Mouse (Mus musculus): Measurements from ENCODE around the gene Nmrk2. TPM values are rescaled to one million over a fixed set of nuclear protein-coding genes. Genes with fewer than 3 reads are reported as not detected.

The Nmrk2 gene
- total and polyA plus RNA-seq, 2 experiments: 0.09 TPM; not detected in 1

DNA sequence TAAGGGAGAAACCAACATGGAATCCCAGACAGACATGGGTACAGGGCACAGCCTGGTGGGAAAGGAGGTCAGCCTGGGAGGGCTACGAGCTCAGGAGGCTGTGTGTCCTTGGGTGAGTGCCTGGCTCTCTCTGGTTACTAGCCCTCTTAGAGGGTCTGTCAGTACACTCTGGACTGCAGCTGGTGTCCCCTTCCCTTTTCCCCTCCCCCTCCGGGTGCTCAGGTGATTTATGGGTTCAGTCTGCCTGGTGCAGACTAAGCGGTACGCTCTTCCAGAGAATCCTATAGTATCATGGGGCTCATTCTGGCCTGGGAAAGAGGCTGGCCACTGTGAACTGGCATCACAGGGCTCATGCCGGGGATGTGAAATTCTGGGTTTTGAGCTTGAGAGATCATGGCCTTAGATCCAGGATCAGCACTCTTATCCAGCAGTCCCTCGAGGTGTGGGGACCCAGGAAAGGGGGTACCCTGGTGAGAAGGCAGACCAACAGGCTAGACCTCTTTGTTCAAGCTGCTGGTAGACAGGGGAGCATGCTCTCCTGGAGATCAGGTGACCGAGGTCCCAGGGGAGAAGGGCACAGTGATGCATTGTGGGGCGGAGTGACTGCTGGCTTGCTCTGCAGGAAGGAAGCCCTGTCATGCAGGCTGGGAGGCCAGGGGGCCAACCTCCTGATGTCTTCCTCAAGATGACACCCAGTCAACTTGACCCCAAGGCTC, 40.1 kb downstream of the Nmrk2 start:
- no peak overlapping the region for H3K4me3 ChIP-seq (ENCODE audit: insufficient read depth, low read depth, low read length)
- TF ChIP-seq CTCF (IDR thresholded peaks at IDR 0.05; ENCODE audit: low read depth, low read length): no peak
- no peak for TF ChIP-seq POLR2A (IDR thresholded peaks at IDR 0.05; ENCODE audit: extremely low read depth, insufficient read depth, low read length)
- H3K79me2 ChIP-seq (ENCODE audit: control insufficient read depth, insufficient read depth, low read length): peaks cover 36% of the 10 kb centered on the region
- DNase-seq (ENCODE audit: extremely low read depth, low read depth, low spot score): no peak
- no peaks in the 10 kb centered on the region; the same call in 1 of the 2 replicates for H3K36me3 ChIP-seq (ENCODE audit: control insufficient read depth, insufficient read depth, low read length)
- WGBS: 87% methylated on average over 8 of the region's 8 CpGs
- no peak overlapping the region for H3K27ac ChIP-seq (replicated peaks; ENCODE audit: insufficient read depth, low read depth, low read length)
- H3K9ac ChIP-seq (ENCODE audit: low read depth, low read length): no peak overlapping the region
- peaks cover 5% of the 10 kb centered on the region for H3K4me1 ChIP-seq (ENCODE audit: control insufficient read depth, insufficient read depth, low read length)
- H3K27me3 ChIP-seq (ENCODE audit: control insufficient read depth, insufficient read depth, low read length): no peaks in the 10 kb centered on the region

GRCm38 (mm10) chr10:81154736-81155135, 47.1 kb downstream of the Nmrk2 start:
- 85% methylated on average over 6 of the region's 6 CpGs for WGBS

GRCm38 (mm10) chr10:81154313-81154712, 47.5 kb downstream of the Nmrk2 start:
- 96% methylated on average over 12 of the region's 12 CpGs for WGBS
- no peaks in the 10 kb centered on the region for H3K4me1 ChIP-seq (ENCODE audit: control insufficient read depth, insufficient read depth, low read length)
- H3K27ac ChIP-seq (replicated peaks; ENCODE audit: insufficient read depth, low read depth, low read length): no peak overlapping the region
- no peak overlapping the region for H3K4me3 ChIP-seq (ENCODE audit: insufficient read depth, low read depth, low read length)
- no peak overlapping the region for H3K9ac ChIP-seq (ENCODE audit: low read depth, low read length)
- H3K36me3 ChIP-seq (ENCODE audit: control insufficient read depth, insufficient read depth, low read length): peaks cover 2% of the 10 kb centered on the region; the same call in 1 of the 2 replicates
- H3K79me2 ChIP-seq (ENCODE audit: control insufficient read depth, insufficient read depth, low read length): no peaks in the 10 kb centered on the region; the same call in 1 of the 2 replicates
- DNase-seq (ENCODE audit: extremely low read depth, low read depth, low spot score): no peak
- no peak for TF ChIP-seq POLR2A (IDR thresholded peaks at IDR 0.05; ENCODE audit: extremely low read depth, insufficient read depth, low read length)
- no peak for TF ChIP-seq CTCF (IDR thresholded peaks at IDR 0.05; ENCODE audit: low read depth, low read length)
- H3K27me3 ChIP-seq (ENCODE audit: control insufficient read depth, insufficient read depth, low read length): no peaks in the 10 kb centered on the region

More at GRCm38 (mm10) chr10:81154736-81155135, 47.1 kb downstream of the Nmrk2 start:
- H3K36me3 ChIP-seq (ENCODE audit: control insufficient read depth, insufficient read depth, low read length): peaks cover 2% of the 10 kb centered on the region; the same call in 1 of the 2 replicates
- H3K4me3 ChIP-seq (ENCODE audit: insufficient read depth, low read depth, low read length): no peak overlapping the region
- no peaks in the 10 kb centered on the region for H3K4me1 ChIP-seq (ENCODE audit: control insufficient read depth, insufficient read depth, low read length)
- no peaks in the 10 kb centered on the region; the same call in 1 of the 2 replicates for H3K79me2 ChIP-seq (ENCODE audit: control insufficient read depth, insufficient read depth, low read length)
- H3K9ac ChIP-seq (ENCODE audit: low read depth, low read length): no peak overlapping the region
- H3K27ac ChIP-seq (replicated peaks; ENCODE audit: insufficient read depth, low read depth, low read length): no peak overlapping the region
- TF ChIP-seq POLR2A (IDR thresholded peaks at IDR 0.05; ENCODE audit: extremely low read depth, insufficient read depth, low read length): no peak
- TF ChIP-seq CTCF (IDR thresholded peaks at IDR 0.05; ENCODE audit: low read depth, low read length): no peak
- H3K27me3 ChIP-seq (ENCODE audit: control insufficient read depth, insufficient read depth, low read length): no peaks in the 10 kb centered on the region
- DNase-seq (ENCODE audit: extremely low read depth, low read depth, low spot score): no peak

- Histone ChIP-seq H3K27me3 (ENCODE audit: control insufficient read depth, insufficient read depth, low read length) (no peaks in the 10 kb centered on the region), H3K79me2 (ENCODE audit: control insufficient read depth, insufficient read depth, low read length) (peaks cover 9% of the 10 kb centered on the region; the same call in 1 of the 2 replicates), H3K27ac (replicated peaks; ENCODE audit: insufficient read depth, low read depth, low read length) (no peak overlapping the region), H3K4me3 (ENCODE audit: insufficient read depth, low read depth, low read length) (no peak overlapping the region), H3K4me1 (ENCODE audit: control insufficient read depth, insufficient read depth, low read length) (no peaks in the 10 kb centered on the region), H3K36me3 (ENCODE audit: control insufficient read depth, insufficient read depth, low read length) (peaks cover 11% of the 10 kb centered on the region), H3K9ac (ENCODE audit: low read depth, low read length) (no peak overlapping the region)
- no peak for TF ChIP-seq POLR2A (IDR thresholded peaks at IDR 0.05; ENCODE audit: extremely low read depth, insufficient read depth, low read length)
- no peak for TF ChIP-seq CTCF (IDR thresholded peaks at IDR 0.05; ENCODE audit: low read depth, low read length)
- DNase-seq (ENCODE audit: extremely low read depth, low read depth, low spot score): peak; percentile 44
- 61% methylated on average over 12 of the region's 12 CpGs for WGBS
These were observed 49.2 kb downstream of the Nmrk2 start for GRCm38 (mm10) chr10:81152609-81153008.

- Histone ChIP-seq H3K36me3 (ENCODE audit: control insufficient read depth, insufficient read depth, low read length) (peaks cover 12% of the 10 kb centered on the region), H3K27ac (replicated peaks; ENCODE audit: insufficient read depth, low read depth, low read length) (no peak overlapping the region), H3K27me3 (ENCODE audit: control insufficient read depth, insufficient read depth, low read length) (no peaks in the 10 kb centered on the region), H3K4me1 (ENCODE audit: control insufficient read depth, insufficient read depth, low read length) (no peaks in the 10 kb centered on the region), H3K79me2 (ENCODE audit: control insufficient read depth, insufficient read depth, low read length) (peaks cover 9% of the 10 kb centered on the region; the same call in 1 of the 2 replicates), H3K4me3 (ENCODE audit: insufficient read depth, low read depth, low read length) (no peak overlapping the region), H3K9ac (ENCODE audit: low read depth, low read length) (no peak overlapping the region)
- DNase-seq (ENCODE audit: extremely low read depth, low read depth, low spot score): no peak
- WGBS: 78% methylated on average over 6 of the region's 6 CpGs
- TF ChIP-seq POLR2A (IDR thresholded peaks at IDR 0.05; ENCODE audit: extremely low read depth, insufficient read depth, low read length) (no peak), CTCF (IDR thresholded peaks at IDR 0.05; ENCODE audit: low read depth, low read length) (no peak)
These were observed 50.6 kb downstream of the Nmrk2 start for GRCm38 (mm10) chr10:81151261-81151660.

Other genes starting within 250 kb of the Nmrk2 start
- gene Gng7, start 187.1 kb downstream of the Nmrk2 start, total RNA-seq (2014; rRNA removed): 0.09 and 0.13 TPM in 2 replicates
- 0.65 TPM in 2 replicates for gene Gng7, start 187.1 kb downstream of the Nmrk2 start, polyA plus RNA-seq (2012; rRNA removed)
- gene Diras1, start 176.4 kb downstream of the Nmrk2 start, total RNA-seq (2014; rRNA removed): 0.07 TPM in 1 of 2 replicates, not detected in the other
- not detected in 2 replicates for gene Diras1, start 176.4 kb downstream of the Nmrk2 start, polyA plus RNA-seq (2012; rRNA removed)
- 6.1 and 6.9 TPM in 2 replicates for gene Slc39a3, start 164.6 kb downstream of the Nmrk2 start, total RNA-seq (2014; rRNA removed)
- 13.2 and 14.1 TPM in 2 replicates for gene Slc39a3, start 164.6 kb downstream of the Nmrk2 start, polyA plus RNA-seq (2012; rRNA removed)
- gene Sgta, start 141.9 kb downstream of the Nmrk2 start, total RNA-seq (2014; rRNA removed): 43.9 and 53.8 TPM in 2 replicates
- 136 and 146 TPM in 2 replicates for gene Sgta, start 141.9 kb downstream of the Nmrk2 start, polyA plus RNA-seq (2012; rRNA removed)
- gene Thop1, start 132.0 kb downstream of the Nmrk2 start, total RNA-seq (2014; rRNA removed): 7.4 and 9.3 TPM in 2 replicates
- 12.0 and 13.1 TPM in 2 replicates for gene Thop1, start 132.0 kb downstream of the Nmrk2 start, polyA plus RNA-seq (2012; rRNA removed)
- gene Creb3l3, start 103.2 kb downstream of the Nmrk2 start, total RNA-seq (2014; rRNA removed): 190 and 205 TPM in 2 replicates
- gene Creb3l3, start 103.2 kb downstream of the Nmrk2 start, polyA plus RNA-seq (2012; rRNA removed): 287 and 308 TPM in 2 replicates
- 46.6 and 61.1 TPM in 2 replicates for gene Map2k2, start 96.1 kb downstream of the Nmrk2 start, total RNA-seq (2014; rRNA removed)
- gene Map2k2, start 96.1 kb downstream of the Nmrk2 start, polyA plus RNA-seq (2012; rRNA removed): 192 and 231 TPM in 2 replicates
- gene Zbtb7a, start 66.8 kb downstream of the Nmrk2 start, total RNA-seq (2014; rRNA removed): 10.0 and 14.2 TPM in 2 replicates
- 28.6 and 34.0 TPM in 2 replicates for gene Zbtb7a, start 66.8 kb downstream of the Nmrk2 start, polyA plus RNA-seq (2012; rRNA removed)
- gene Pias4, start 34.1 kb downstream of the Nmrk2 start, total RNA-seq (2014; rRNA removed): 8.9 and 10.1 TPM in 2 replicates
- 17.8 and 22.7 TPM in 2 replicates for gene Pias4, start 34.1 kb downstream of the Nmrk2 start, polyA plus RNA-seq (2012; rRNA removed)
- 812 and 946 TPM in 2 replicates for gene Eef2, start 25.4 kb downstream of the Nmrk2 start, total RNA-seq (2014; rRNA removed)
- gene Eef2, start 25.4 kb downstream of the Nmrk2 start, polyA plus RNA-seq (2012; rRNA removed): 1,151 and 1,204 TPM in 2 replicates
- gene Dapk3, start 19.0 kb downstream of the Nmrk2 start, total RNA-seq (2014; rRNA removed): 14.1 and 16.0 TPM in 2 replicates
- 42.5 and 44.2 TPM in 2 replicates for gene Dapk3, start 19.0 kb downstream of the Nmrk2 start, polyA plus RNA-seq (2012; rRNA removed)
- gene 4930442H23Rik, start 18.2 kb downstream of the Nmrk2 start, total RNA-seq (2014; rRNA removed): not detected in 2 replicates
- not detected in 2 replicates for gene 4930442H23Rik, start 18.2 kb downstream of the Nmrk2 start, polyA plus RNA-seq (2012; rRNA removed)
- gene Atcay, start 28.8 kb upstream of the Nmrk2 start, total RNA-seq (2014; rRNA removed): 0.07 TPM in 1 of 2 replicates, not detected in the other
- not detected in 2 replicates for gene Atcay, start 28.8 kb upstream of the Nmrk2 start, polyA plus RNA-seq (2012; rRNA removed)
- gene Zfr2, start 31.1 kb upstream of the Nmrk2 start, total RNA-seq (2014; rRNA removed): 0.27 and 0.74 TPM in 2 replicates
- gene Zfr2, start 31.1 kb upstream of the Nmrk2 start, polyA plus RNA-seq (2012; rRNA removed): 0.15 and 1.6 TPM in 2 replicates
- 0.60 and 0.65 TPM in 2 replicates for gene Matk, start 50.9 kb upstream of the Nmrk2 start, total RNA-seq (2014; rRNA removed)
- 0.27 and 0.43 TPM in 2 replicates for gene Matk, start 50.9 kb upstream of the Nmrk2 start, polyA plus RNA-seq (2012; rRNA removed)
- 52.1 and 65.9 TPM in 2 replicates for gene Mrpl54, start 64.9 kb upstream of the Nmrk2 start, total RNA-seq (2014; rRNA removed)
- gene Mrpl54, start 64.9 kb upstream of the Nmrk2 start, polyA plus RNA-seq (2012; rRNA removed): 66.6 and 85.9 TPM in 2 replicates
- 30.5 and 44.1 TPM in 2 replicates for gene Apba3, start 64.9 kb upstream of the Nmrk2 start, total RNA-seq (2014; rRNA removed)
- gene Apba3, start 64.9 kb upstream of the Nmrk2 start, polyA plus RNA-seq (2012; rRNA removed): 132 and 143 TPM in 2 replicates
- 7.6 and 7.7 TPM in 2 replicates for gene Tjp3, start 89.5 kb upstream of the Nmrk2 start, total RNA-seq (2014; rRNA removed)
- 24.2 and 32.0 TPM in 2 replicates for gene Tjp3, start 89.5 kb upstream of the Nmrk2 start, polyA plus RNA-seq (2012; rRNA removed)
- 7.4 and 10.0 TPM in 2 replicates for gene Pip5k1c, start 90.9 kb upstream of the Nmrk2 start, total RNA-seq (2014; rRNA removed)
- gene Pip5k1c, start 90.9 kb upstream of the Nmrk2 start, polyA plus RNA-seq (2012; rRNA removed): 25.8 and 30.1 TPM in 2 replicates
- 5.0 and 5.7 TPM in 2 replicates for gene Cactin, start 119.1 kb upstream of the Nmrk2 start, total RNA-seq (2014; rRNA removed)
- gene Cactin, start 119.1 kb upstream of the Nmrk2 start, polyA plus RNA-seq (2012; rRNA removed): 12.8 and 14.1 TPM in 2 replicates
- gene Tbxa2r, start 126.7 kb upstream of the Nmrk2 start, total RNA-seq (2014; rRNA removed): 0.37 and 0.81 TPM in 2 replicates
- gene Tbxa2r, start 126.7 kb upstream of the Nmrk2 start, polyA plus RNA-seq (2012; rRNA removed): 3.8 and 4.0 TPM in 2 replicates
- under 0.01 and 0.27 TPM in 2 replicates for gene Gipc3, start 141.2 kb upstream of the Nmrk2 start, total RNA-seq (2014; rRNA removed)
- 0.51 and 0.57 TPM in 2 replicates for gene Gipc3, start 141.2 kb upstream of the Nmrk2 start, polyA plus RNA-seq (2012; rRNA removed)
- gene Hmg20b, start 148.4 kb upstream of the Nmrk2 start, total RNA-seq (2014; rRNA removed): 9.9 and 10.8 TPM in 2 replicates
- 48.1 and 54.0 TPM in 2 replicates for gene Hmg20b, start 148.4 kb upstream of the Nmrk2 start, polyA plus RNA-seq (2012; rRNA removed)
- gene Mfsd12, start 155.4 kb upstream of the Nmrk2 start, total RNA-seq (2014; rRNA removed): 5.3 and 7.4 TPM in 2 replicates
- gene Mfsd12, start 155.4 kb upstream of the Nmrk2 start, polyA plus RNA-seq (2012; rRNA removed): 12.8 and 13.4 TPM in 2 replicates
- gene 4930404N11Rik, start 163.8 kb upstream of the Nmrk2 start, total RNA-seq (2014; rRNA removed): 0.47 TPM in 1 of 2 replicates, not detected in the other
- 0.12 and 0.37 TPM in 2 replicates for gene 4930404N11Rik, start 163.8 kb upstream of the Nmrk2 start, polyA plus RNA-seq (2012; rRNA removed)
- gene Fzr1, start 176.5 kb upstream of the Nmrk2 start, total RNA-seq (2014; rRNA removed): 6.2 and 8.1 TPM in 2 replicates
- gene Fzr1, start 176.5 kb upstream of the Nmrk2 start, polyA plus RNA-seq (2012; rRNA removed): 20.9 and 29.9 TPM in 2 replicates
- 39.7 and 53.8 TPM in 2 replicates for gene Dohh, start 182.4 kb upstream of the Nmrk2 start, total RNA-seq (2014; rRNA removed)
- 42.6 and 49.7 TPM in 2 replicates for gene Dohh, start 182.4 kb upstream of the Nmrk2 start, polyA plus RNA-seq (2012; rRNA removed)
- gene Gm48551, start 182.4 kb upstream of the Nmrk2 start, total RNA-seq (2014; rRNA removed): 2.4 TPM in 1 of 2 replicates, not detected in the other
- 0.32 and 0.44 TPM in 2 replicates for gene Gm48551, start 182.4 kb upstream of the Nmrk2 start, polyA plus RNA-seq (2012; rRNA removed)
- 0.40 TPM in 1 of 2 replicates, not detected in the other for gene Gm48552, start 187.0 kb upstream of the Nmrk2 start, total RNA-seq (2014; rRNA removed)
- 0.26 and 1.4 TPM in 2 replicates for gene Gm48552, start 187.0 kb upstream of the Nmrk2 start, polyA plus RNA-seq (2012; rRNA removed)
- 1.3 and 1.5 TPM in 2 replicates for gene Smim24, start 191.0 kb upstream of the Nmrk2 start, total RNA-seq (2014; rRNA removed)
- gene Smim24, start 191.0 kb upstream of the Nmrk2 start, polyA plus RNA-seq (2012; rRNA removed): 2.3 and 4.1 TPM in 2 replicates